Mouse (Mus musculus): ENCODE results near the gene Dclk2. TPM values are rescaled to one million over a fixed set of nuclear protein-coding genes. Genes with fewer than 3 reads are reported as not detected.

The Dclk2 gene
- polyA plus RNA-seq, 1 experiment: 48.4 TPM

DNA sequence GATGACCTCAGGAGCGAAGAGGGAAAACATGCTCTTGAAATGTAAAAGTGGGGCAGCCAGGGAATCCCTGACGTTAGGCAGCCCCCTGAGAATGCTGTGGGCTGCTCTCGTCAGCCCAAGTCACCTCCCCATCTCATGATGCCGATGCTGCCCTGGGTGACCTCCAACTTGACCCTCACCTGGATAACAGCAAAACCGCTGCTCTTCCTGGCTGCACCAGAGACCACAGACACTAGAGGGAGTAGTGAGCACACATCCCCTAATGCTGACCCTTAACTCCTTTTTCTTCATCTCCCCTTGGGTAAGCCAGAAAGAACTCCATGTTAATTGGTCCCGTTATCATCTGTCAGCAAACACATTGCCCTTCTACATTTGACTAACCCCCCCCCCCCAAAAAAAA is 123.9 kb downstream of the Dclk2 start:
- H3K4me1 ChIP-seq (ENCODE audit: control insufficient read depth, insufficient read depth, low read length): 0 out of 2 replicates have a peak, but pooled peaks cover 2% of the 10 kb centered on the region
- H3K4me3 ChIP-seq (ENCODE audit: insufficient read depth, low read length): no peak overlapping the region
- TF ChIP-seq POLR2A (IDR thresholded peaks at IDR 0.05; ENCODE audit: extremely low read depth, insufficient read depth, low read length) (no peak), CTCF (IDR thresholded peaks at IDR 0.05; ENCODE audit: extremely low read depth, insufficient read depth, low read length) (peak; percentile 58)
- no peak overlapping the region for H3K27ac ChIP-seq (ENCODE audit: insufficient read depth, low read length)

DNA sequence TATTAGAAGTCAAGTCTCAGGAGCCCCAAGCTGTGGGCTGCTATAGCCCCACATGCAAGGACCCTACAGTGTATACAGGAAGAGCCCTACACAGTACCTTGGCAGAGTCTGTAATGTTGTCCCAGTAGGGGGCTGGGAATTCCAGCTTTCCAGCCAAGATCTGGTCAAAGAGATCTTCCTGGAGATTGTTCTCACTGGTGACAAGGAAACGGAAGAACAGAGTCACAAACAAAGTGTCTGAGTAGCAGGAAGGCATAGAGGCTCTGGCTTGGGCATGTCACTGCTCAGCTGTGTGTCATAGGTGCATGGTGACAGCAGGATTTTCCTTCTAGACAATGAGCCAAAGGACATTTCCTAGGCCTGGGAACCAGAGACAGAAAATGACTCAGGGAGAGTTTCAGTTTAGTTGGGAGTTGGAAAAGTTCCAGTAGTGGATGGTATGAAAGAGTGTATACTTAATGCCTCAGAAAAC is 126.9 kb downstream of the Dclk2 start:
- no peak overlapping the region for H3K27ac ChIP-seq (ENCODE audit: insufficient read depth, low read length)
- H3K4me1 ChIP-seq (ENCODE audit: control insufficient read depth, insufficient read depth, low read length): 0 out of 2 replicates have a peak, but pooled peaks cover 2% of the 10 kb centered on the region
- no peak overlapping the region for H3K4me3 ChIP-seq (ENCODE audit: insufficient read depth, low read length)
- no peak for TF ChIP-seq CTCF (IDR thresholded peaks at IDR 0.05; ENCODE audit: extremely low read depth, insufficient read depth, low read length)
- TF ChIP-seq POLR2A (IDR thresholded peaks at IDR 0.05; ENCODE audit: extremely low read depth, insufficient read depth, low read length): no peak

DNA sequence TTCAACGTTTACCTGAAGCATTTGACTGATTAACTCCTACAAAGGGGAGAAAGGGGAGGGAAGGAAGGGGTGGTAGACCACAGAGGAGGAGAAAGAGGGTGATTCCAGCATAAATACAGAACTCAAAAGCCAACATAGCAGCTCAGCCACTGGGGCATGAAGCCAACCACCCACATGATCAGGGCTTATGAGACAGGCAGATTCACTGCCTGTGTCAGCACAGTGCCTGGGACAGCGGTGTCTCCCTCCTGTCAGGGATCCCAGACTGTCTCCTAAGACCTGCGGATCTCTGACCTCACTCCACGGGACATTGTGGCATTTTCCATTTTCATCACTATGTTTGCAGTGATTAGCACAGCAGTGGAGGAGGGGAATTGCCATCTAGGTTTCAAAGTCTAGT is 127.4 kb downstream of the Dclk2 start:
- TF ChIP-seq CTCF (IDR thresholded peaks at IDR 0.05; ENCODE audit: extremely low read depth, insufficient read depth, low read length): no peak
- no peak for TF ChIP-seq POLR2A (IDR thresholded peaks at IDR 0.05; ENCODE audit: extremely low read depth, insufficient read depth, low read length)
- H3K4me1 ChIP-seq (ENCODE audit: control insufficient read depth, insufficient read depth, low read length): 0 out of 2 replicates have a peak, but pooled peaks cover 2% of the 10 kb centered on the region

DNA sequence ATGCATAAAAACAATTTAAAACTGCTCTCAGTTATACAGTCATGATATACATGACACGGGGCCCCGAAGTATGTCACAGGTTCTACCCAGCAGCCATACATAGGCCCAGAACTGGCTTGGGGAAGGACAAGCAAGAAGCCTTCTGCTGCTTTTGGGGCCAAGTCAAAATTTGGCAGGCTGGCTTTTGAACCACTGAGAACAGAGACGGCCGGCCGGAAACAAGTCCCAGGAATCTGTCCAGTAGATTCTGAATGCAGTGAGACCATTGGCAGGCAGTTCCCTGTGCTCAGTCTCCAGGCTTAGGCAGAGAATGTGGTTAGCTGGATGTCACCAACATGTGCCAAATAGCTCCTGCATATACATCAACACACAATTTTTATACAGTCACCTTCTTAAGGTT is 130.9 kb downstream of the Dclk2 start:
- H3K4me1 ChIP-seq (ENCODE audit: control insufficient read depth, insufficient read depth, low read length): peaks cover 4% of the 10 kb centered on the region; the same call in 1 of the 2 replicates
- no peak overlapping the region for H3K4me3 ChIP-seq (ENCODE audit: insufficient read depth, low read length)
- H3K27ac ChIP-seq (ENCODE audit: insufficient read depth, low read length): no peak overlapping the region
- TF ChIP-seq CTCF (IDR thresholded peaks at IDR 0.05; ENCODE audit: extremely low read depth, insufficient read depth, low read length) (no peak), POLR2A (IDR thresholded peaks at IDR 0.05; ENCODE audit: extremely low read depth, insufficient read depth, low read length) (no peak)

More for the DNA sequence above, 127.4 kb downstream of the Dclk2 start:
- no peak overlapping the region for H3K4me3 ChIP-seq (ENCODE audit: insufficient read depth, low read length)
- H3K27ac ChIP-seq (ENCODE audit: insufficient read depth, low read length): no peak overlapping the region

DNA sequence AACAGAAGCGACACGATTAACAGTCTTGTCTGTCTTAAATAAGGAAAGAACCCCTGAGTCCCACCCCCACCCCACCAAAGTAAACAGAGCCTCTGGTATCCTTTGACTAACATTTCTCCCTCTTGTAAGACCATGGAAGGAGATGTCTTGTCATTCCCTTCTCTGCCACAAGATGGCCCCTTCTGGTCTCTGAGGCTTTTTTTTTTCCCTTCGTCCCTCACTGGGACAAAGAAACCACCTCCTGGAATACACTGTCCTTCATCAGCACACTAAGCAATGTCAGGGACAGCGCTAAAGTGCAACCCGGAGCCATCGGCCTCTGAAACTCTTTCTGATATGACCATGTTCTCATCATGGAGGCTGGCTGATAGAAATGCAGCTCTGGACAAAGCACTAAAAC is 131.9 kb downstream of the Dclk2 start:
- H3K4me1 ChIP-seq (ENCODE audit: control insufficient read depth, insufficient read depth, low read length): peaks cover 4% of the 10 kb centered on the region; the same call in 1 of the 2 replicates
- TF ChIP-seq CTCF (IDR thresholded peaks at IDR 0.05; ENCODE audit: extremely low read depth, insufficient read depth, low read length) (peak; percentile 64), POLR2A (IDR thresholded peaks at IDR 0.05; ENCODE audit: extremely low read depth, insufficient read depth, low read length) (no peak)
- H3K27ac ChIP-seq (ENCODE audit: insufficient read depth, low read length): no peak overlapping the region
- H3K4me3 ChIP-seq (ENCODE audit: insufficient read depth, low read length): no peak overlapping the region

DNA sequence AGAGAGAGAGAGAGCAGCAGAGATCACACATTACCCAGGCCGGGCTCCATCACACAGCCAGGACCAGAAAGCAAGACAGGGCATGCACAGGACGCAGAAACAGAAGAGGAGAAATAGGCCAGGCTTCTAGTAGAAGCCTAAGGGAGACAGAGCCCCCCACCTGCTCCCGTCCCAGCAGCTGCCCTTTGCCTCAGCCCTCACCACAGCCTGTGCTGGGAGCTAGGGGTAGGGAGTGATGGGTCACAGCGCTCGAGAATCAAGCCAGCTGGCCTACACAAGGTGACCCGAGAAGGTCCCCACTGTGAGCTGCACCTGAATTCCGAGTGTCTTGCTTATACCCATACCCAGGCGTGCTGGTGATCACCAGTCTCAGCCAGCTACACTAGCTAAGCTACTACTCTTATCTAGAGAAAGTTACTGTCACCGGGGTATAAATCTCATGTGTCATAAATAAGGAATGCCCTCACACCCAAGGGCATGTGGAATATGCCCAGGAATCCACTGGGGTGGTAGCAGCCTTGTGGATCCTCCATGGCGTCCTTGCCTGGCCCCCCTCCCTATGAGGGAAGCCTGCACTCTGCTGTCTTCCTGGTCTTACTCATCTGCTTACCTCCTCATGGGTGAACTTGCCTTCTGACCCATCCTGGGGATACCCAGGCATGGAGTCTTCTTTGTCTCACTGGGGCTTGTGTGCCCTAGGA is 133.1 kb downstream of the Dclk2 start:
- Histone ChIP-seq H3K4me3 (ENCODE audit: insufficient read depth, low read length) (no peak overlapping the region), H3K27ac (ENCODE audit: insufficient read depth, low read length) (no peak overlapping the region; the same call in 1 of the 2 replicates), H3K4me1 (ENCODE audit: control insufficient read depth, insufficient read depth, low read length) (peaks cover 2% of the 10 kb centered on the region; the same call in 1 of the 2 replicates)
- TF ChIP-seq POLR2A (IDR thresholded peaks at IDR 0.05; ENCODE audit: extremely low read depth, insufficient read depth, low read length): no peak
- TF ChIP-seq CTCF (IDR thresholded peaks at IDR 0.05; ENCODE audit: extremely low read depth, insufficient read depth, low read length): no peak

DNA sequence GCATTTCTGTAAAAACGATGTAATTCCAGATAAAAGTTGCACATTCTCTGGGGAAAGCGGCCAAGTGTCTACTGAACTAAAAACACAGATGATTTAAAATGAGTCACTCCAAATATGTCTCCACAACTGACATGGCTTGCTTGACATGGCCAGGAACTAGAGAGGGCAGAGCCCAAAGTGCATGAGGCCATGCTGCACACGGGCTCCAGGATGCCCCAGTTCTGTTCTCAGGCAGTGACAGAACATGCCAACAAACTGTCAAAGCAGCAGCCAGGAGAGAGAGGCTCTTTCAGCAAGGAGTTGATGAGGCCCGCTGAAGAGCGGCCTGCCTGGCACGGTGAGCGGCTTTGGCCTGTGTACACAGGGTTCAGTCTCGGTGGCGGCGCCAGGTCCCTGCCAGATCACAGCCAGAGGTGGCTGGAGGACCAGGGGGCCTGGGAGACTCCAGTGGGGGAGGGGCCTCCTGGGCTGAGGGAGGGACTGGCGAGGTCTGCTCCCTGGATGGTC is 133.8 kb downstream of the Dclk2 start:
- TF ChIP-seq CTCF (IDR thresholded peaks at IDR 0.05; ENCODE audit: extremely low read depth, insufficient read depth, low read length) (no peak), POLR2A (IDR thresholded peaks at IDR 0.05; ENCODE audit: extremely low read depth, insufficient read depth, low read length) (no peak)
- Histone ChIP-seq H3K4me1 (ENCODE audit: control insufficient read depth, insufficient read depth, low read length) (peaks cover 2% of the 10 kb centered on the region; the same call in 1 of the 2 replicates), H3K27ac (ENCODE audit: insufficient read depth, low read length) (no peak overlapping the region), H3K4me3 (ENCODE audit: insufficient read depth, low read length) (no peak overlapping the region)

DNA sequence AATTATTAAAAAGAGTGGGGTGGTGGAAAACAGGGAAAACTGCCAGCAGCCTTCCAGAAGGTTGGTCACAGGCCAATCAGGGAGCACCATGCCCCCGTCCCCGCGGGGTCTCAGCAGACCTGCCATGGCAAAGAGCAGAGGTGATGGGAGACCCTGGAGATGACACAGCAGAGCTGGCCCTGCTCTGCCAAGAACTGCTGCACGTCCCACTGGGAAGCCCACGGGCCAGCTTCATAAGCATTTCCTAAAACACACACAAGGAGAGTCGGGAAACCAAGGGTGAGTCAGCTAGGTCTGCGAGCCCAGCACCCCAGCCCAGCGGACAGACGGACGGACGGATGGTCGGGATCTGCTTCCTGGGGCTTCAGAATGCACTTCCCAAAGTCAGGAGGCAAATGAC is 134.4 kb downstream of the Dclk2 start:
- H3K4me1 ChIP-seq (ENCODE audit: control insufficient read depth, insufficient read depth, low read length): peaks cover 2% of the 10 kb centered on the region; the same call in 1 of the 2 replicates
- H3K4me3 ChIP-seq (ENCODE audit: insufficient read depth, low read length): no peak overlapping the region
- TF ChIP-seq CTCF (IDR thresholded peaks at IDR 0.05; ENCODE audit: extremely low read depth, insufficient read depth, low read length) (no peak), POLR2A (IDR thresholded peaks at IDR 0.05; ENCODE audit: extremely low read depth, insufficient read depth, low read length) (no peak)
- H3K27ac ChIP-seq (ENCODE audit: insufficient read depth, low read length): peak overlapping the region; percentile 21; the same call in 1 of the 2 replicates

DNA sequence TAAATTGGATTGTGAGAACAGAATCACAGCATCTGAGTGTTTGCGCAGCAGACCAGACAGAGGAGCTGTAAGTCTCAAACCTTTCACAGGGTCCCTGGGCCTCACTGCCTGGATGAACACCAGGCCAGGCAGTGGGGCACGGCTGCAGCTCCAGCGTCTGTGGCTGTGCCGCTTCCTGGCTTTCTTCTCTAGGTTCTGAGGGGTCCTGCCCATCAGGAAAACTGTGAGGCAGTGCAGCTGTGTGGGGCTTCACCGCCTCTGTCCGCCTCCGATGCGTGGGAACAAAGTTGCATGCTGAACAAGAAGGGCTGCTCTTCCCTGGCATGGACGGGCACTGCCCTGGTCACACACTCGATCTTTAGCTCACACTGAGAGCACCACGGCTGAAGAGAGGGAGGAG is 135.7 kb downstream of the Dclk2 start:
- H3K4me1 ChIP-seq (ENCODE audit: control insufficient read depth, insufficient read depth, low read length): peaks cover 2% of the 10 kb centered on the region; the same call in 1 of the 2 replicates
- no peak overlapping the region for H3K27ac ChIP-seq (ENCODE audit: insufficient read depth, low read length)
- TF ChIP-seq CTCF (IDR thresholded peaks at IDR 0.05; ENCODE audit: extremely low read depth, insufficient read depth, low read length) (no peak), POLR2A (IDR thresholded peaks at IDR 0.05; ENCODE audit: extremely low read depth, insufficient read depth, low read length) (no peak)

DNA sequence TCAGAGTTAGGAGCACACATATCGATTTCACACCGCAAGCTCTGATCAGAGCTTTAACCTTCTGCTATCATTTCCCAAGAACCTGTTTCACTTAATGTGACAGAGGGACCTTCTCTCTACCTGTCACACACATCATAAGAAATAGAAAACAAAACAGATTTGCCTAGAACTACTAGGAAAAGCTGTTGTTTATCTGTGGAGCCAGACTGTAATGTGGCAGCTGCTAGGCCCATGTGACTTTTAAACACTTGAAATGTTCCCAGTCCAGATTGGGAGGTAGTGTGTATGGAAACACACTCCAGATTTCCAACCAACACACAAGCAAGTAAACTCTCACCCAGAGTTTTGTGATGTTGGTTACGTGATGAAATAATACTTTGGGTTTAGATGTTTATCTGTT is 136.6 kb downstream of the Dclk2 start:
- Histone ChIP-seq H3K4me1 (ENCODE audit: control insufficient read depth, insufficient read depth, low read length) (peaks cover 2% of the 10 kb centered on the region; the same call in 1 of the 2 replicates), H3K4me3 (ENCODE audit: insufficient read depth, low read length) (no peak overlapping the region), H3K27ac (ENCODE audit: insufficient read depth, low read length) (no peak overlapping the region)
- TF ChIP-seq CTCF (IDR thresholded peaks at IDR 0.05; ENCODE audit: extremely low read depth, insufficient read depth, low read length) (no peak), POLR2A (IDR thresholded peaks at IDR 0.05; ENCODE audit: extremely low read depth, insufficient read depth, low read length) (no peak)

More for the DNA sequence above, 135.7 kb downstream of the Dclk2 start:
- no peak overlapping the region for H3K4me3 ChIP-seq (ENCODE audit: insufficient read depth, low read length)

Data from cortical plate, adult 2 months (tissue).